15 mouse cellular contexts compared by ENCODE assay signal in genomic region chr5:135579331-135579751, GRCm38 (mm10). TPM values are rescaled to one million over a fixed set of nuclear protein-coding genes. Genes with fewer than 3 reads are reported as not detected.
DNase-seq lines count a peak whose midpoint lies in the region; ATAC-seq and TF ChIP-seq lines count a peak whose summit lies in the region.
"Had no signal": no experiment of that assay in that cellular context is flagged by ENCODE, and none has a peak within 500 bp of the region (broad histone marks: within the 10 kb centered on the region; RNA-seq: fewer than 3 reads in every experiment).

No protein-coding gene starts in this region.

- H3K4me1 ChIP-seq in hindbrain, embryonic 16.5 days (ENCODE audit: control insufficient read depth, insufficient read depth, low read depth, low read length): no peaks in the 10 kb centered on the region
- no peaks in the 10 kb centered on the region for H3K4me1 ChIP-seq in hindbrain, embryonic 11.5 days (replicated peaks; ENCODE audit: control insufficient read depth, insufficient read depth, low read length)

- no peak for TF ChIP-seq POLR2A in brain, embryonic 14.5 days (IDR thresholded peaks at IDR 0.05; ENCODE audit: borderline replicate concordance, extremely low read depth, insufficient read depth, insufficient read length, poor library complexity, severe bottlenecking)

- H3K9me3 ChIP-seq in hindbrain, embryonic 16.5 days (ENCODE audit: control insufficient read depth, low read length): no peaks in the 10 kb centered on the region
- no peaks in the 10 kb centered on the region for H3K9me3 ChIP-seq in hindbrain, embryonic 11.5 days (ENCODE audit: control insufficient read depth, low read length)

- no peak overlapping the region for H3K9ac ChIP-seq in hindbrain, embryonic 16.5 days (ENCODE audit: low read depth, low read length)
- H3K9ac ChIP-seq in hindbrain, embryonic 11.5 days (ENCODE audit: low read depth, low read length): no peak overlapping the region

- H3K4me3 ChIP-seq in hindbrain, embryonic 16.5 days (ENCODE audit: low read length): no peak overlapping the region
- no peak overlapping the region for H3K4me3 ChIP-seq in hindbrain, embryonic 11.5 days (ENCODE audit: low read depth, low read length)

- peak; percentile 52; the same call in 1 of the 2 replicates for ATAC-seq in hindbrain, embryonic 16.5 days
- no peak for ATAC-seq in hindbrain, embryonic 11.5 days (ENCODE audit: low FRiP score)
- ATAC-seq: intestine, embryonic 16.5 days had no signal

- no peaks in the 10 kb centered on the region for H3K36me3 ChIP-seq in hindbrain, embryonic 16.5 days (ENCODE audit: control insufficient read depth, insufficient read depth, low read length)
- H3K36me3 ChIP-seq in hindbrain, embryonic 11.5 days (ENCODE audit: control insufficient read depth, insufficient read depth, low read length): no peaks in the 10 kb centered on the region

- WGBS in hindbrain, embryonic 16.5 days: 66% methylated on average over 10 of the region's 10 CpGs
- 88% methylated on average over 10 of the region's 10 CpGs for WGBS in hindbrain, embryonic 11.5 days

- H3K4me2 ChIP-seq in hindbrain, embryonic 16.5 days (ENCODE audit: low read length): no peak overlapping the region
- H3K4me2 ChIP-seq in hindbrain, embryonic 11.5 days (replicated peaks; ENCODE audit: low read depth, low read length): no peak overlapping the region

- no peak for DNase-seq in hindbrain, embryonic 11.5 days (ENCODE audit: low spot score)
- peak; percentile 65 for DNase-seq in brain, embryonic 14.5 days (ENCODE audit: low read depth)
- peak; percentile 32 to 36 for DNase-seq in layer of hippocampus, adult 8-10 months (ENCODE audit: low spot score in 2 of 2)
- DNase-seq in right cerebral cortex, adult 18-20 months: peak; percentile 63
- DNase-seq in c-Kit-positive CD71-positive TER-119-positive erythroid progenitor cells, embryonic 14.5 days (ENCODE audit: low spot score): no peak
- DNase-seq in thymus, postnatal 4 days: no peak
- DNase-seq in adrenal gland, adult 2 months: no peak
- DNase-seq: lung, adult 2 months had no signal

- no peaks in the 10 kb centered on the region for H3K27me3 ChIP-seq in hindbrain, embryonic 16.5 days (replicated peaks; ENCODE audit: control insufficient read depth, insufficient read depth, low read length)
- no peaks in the 10 kb centered on the region for H3K27me3 ChIP-seq in hindbrain, embryonic 11.5 days (ENCODE audit: control insufficient read depth, insufficient read depth, low read length)

- no peak for TF ChIP-seq CTCF in brain, embryonic 14.5 days (IDR thresholded peaks at IDR 0.05; ENCODE audit: borderline replicate concordance, extremely low read depth, insufficient read depth, insufficient read length)

- H3K27ac ChIP-seq in hindbrain, embryonic 16.5 days (ENCODE audit: low read depth, low read length): no peak overlapping the region; the same call in 1 of the 2 replicates
- no peak overlapping the region for H3K27ac ChIP-seq in hindbrain, embryonic 11.5 days (ENCODE audit: low read depth, low read length)

RNA-seq across cellular contexts. Expression of gene Ccl24, which starts 6.5 kb away (rescaled TPM):
- 2.1 and 2.4 TPM in 2 replicates for polyA plus RNA-seq in hindbrain, embryonic 16.5 days (2015; fragmentation: Nextera tagmentation; extraction: Ambion mirVana)
- polyA plus RNA-seq in hindbrain, embryonic 11.5 days (2014; fragmentation: Nextera tagmentation; extraction: Ambion mirVana): 2.0 and 2.7 TPM in 2 replicates
- 0.97 and 1.3 TPM in 2 replicates for polyA plus RNA-seq in brain, embryonic 14.5 days (2012; rRNA removed)
- total RNA-seq in layer of hippocampus, adult 8-10 months (2022): under 1 TPM in 1 of 4 experiments, not detected in 3; 0.61 TPM
- 1 to 10 TPM; 1.9 to 2.0 TPM for total RNA-seq in adrenal gland, adult 2 months (2021)
- 0.88 and 2.0 TPM in 2 replicates for polyA plus RNA-seq in adrenal gland, adult 2 months (2012; rRNA removed)
- total RNA-seq: neutrophil, adult 5-6 weeks had no signal

RNA-seq across cellular contexts. Expression of gene Ccl26, which starts 16.0 kb away (rescaled TPM):
- polyA plus RNA-seq in hindbrain, embryonic 16.5 days (2015; fragmentation: Nextera tagmentation; extraction: Ambion mirVana): not detected in 2 replicates
- polyA plus RNA-seq in hindbrain, embryonic 11.5 days (2014; fragmentation: Nextera tagmentation; extraction: Ambion mirVana): not detected in 2 replicates
- not detected in 2 replicates for polyA plus RNA-seq in brain, embryonic 14.5 days (2012; rRNA removed)
- not detected for total RNA-seq in layer of hippocampus, adult 8-10 months (2022)
- not detected for total RNA-seq in adrenal gland, adult 2 months (2021)
- not detected in 2 replicates for polyA plus RNA-seq in adrenal gland, adult 2 months (2012; rRNA removed)
- total RNA-seq: gastrocnemius, adult 8-10 months; neutrophil, adult 5-6 weeks had no signal
- polyA plus RNA-seq: heart, embryonic 14.5 days; intestine, embryonic 16.5 days; large intestine, adult 2 months; lung, adult 2 months; thymus, postnatal 0 days had no signal

RNA-seq across cellular contexts. Expression of gene Hip1, which starts 34.4 kb away (rescaled TPM):
- polyA plus RNA-seq in hindbrain, embryonic 16.5 days (2015; fragmentation: Nextera tagmentation; extraction: Ambion mirVana): 35.3 and 44.6 TPM in 2 replicates
- 37.6 and 50.0 TPM in 2 replicates for polyA plus RNA-seq in hindbrain, embryonic 11.5 days (2014; fragmentation: Nextera tagmentation; extraction: Ambion mirVana)
- polyA plus RNA-seq in brain, embryonic 14.5 days (2012; rRNA removed): 44.0 and 58.5 TPM in 2 replicates
- total RNA-seq in layer of hippocampus, adult 8-10 months (2022): 10 to 100 TPM; 34.4 to 48.8 (median 44.9) TPM
- 10 to 100 TPM; 17.2 to 26.7 TPM for total RNA-seq in adrenal gland, adult 2 months (2021)
- polyA plus RNA-seq in adrenal gland, adult 2 months (2012; rRNA removed): 19.4 and 20.5 TPM in 2 replicates

RNA-seq across cellular contexts. Expression of gene Rhbdd2, which starts 53.1 kb away (rescaled TPM):
- 96.9 and 98.5 TPM in 2 replicates for polyA plus RNA-seq in hindbrain, embryonic 16.5 days (2015; fragmentation: Nextera tagmentation; extraction: Ambion mirVana)
- 53.4 and 64.3 TPM in 2 replicates for polyA plus RNA-seq in hindbrain, embryonic 11.5 days (2014; fragmentation: Nextera tagmentation; extraction: Ambion mirVana)
- 42.5 and 64.4 TPM in 2 replicates for polyA plus RNA-seq in brain, embryonic 14.5 days (2012; rRNA removed)
- 10 to 100 TPM; 80.8 to 90.5 (median 88.2) TPM for total RNA-seq in layer of hippocampus, adult 8-10 months (2022)
- 10 to 100 TPM; 37.5 to 46.0 TPM for total RNA-seq in adrenal gland, adult 2 months (2021)
- 58.3 and 75.0 TPM in 2 replicates for polyA plus RNA-seq in adrenal gland, adult 2 months (2012; rRNA removed)

Comparison
In these comparisons a context has a peak if more than half of its experiments do, and no peak if none do; other contexts are left out.
1. DNase-seq: peak in brain, embryonic 14.5 days (single experiment), layer of hippocampus, adult 8-10 months (2 of 2) and right cerebral cortex, adult 18-20 months (single experiment); none in hindbrain, embryonic 11.5 days (single experiment), c-Kit-positive CD71-positive TER-119-positive erythroid progenitor cells, embryonic 14.5 days (single experiment), thymus, postnatal 4 days (single experiment) and adrenal gland, adult 2 months (single experiment).